Mouse (Mus musculus): Measurements from ENCODE around the gene Pum1. TPM values are rescaled to one million over a fixed set of nuclear protein-coding genes. Genes with fewer than 3 reads are reported as not detected.

The Pum1 gene
- total and polyA plus RNA-seq, 3 experiments = 42.7 to 122 (median 43.5) TPM

- TF ChIP-seq TAL1 (conservative IDR thresholded peaks at IDR 0.05; ENCODE audit: low read depth, low read length) (no peak), GATA2 (IDR thresholded peaks at IDR 0.05; ENCODE audit: borderline replicate concordance, low read depth, low read length) (no peak), POLR2AphosphoS5 (IDR thresholded peaks at IDR 0.05; ENCODE audit: insufficient replicate concordance, low read depth, low read length) (no peak), GATA1 (IDR thresholded peaks at IDR 0.05; ENCODE audit: borderline replicate concordance, low read length) (no peak), CTCF (IDR thresholded peaks at IDR 0.05; ENCODE audit: low read depth, low read length) (no peak)
- no peaks in the 10 kb centered on the region for H3K36me3 ChIP-seq (replicated peaks)
- ATAC-seq (ENCODE audit: extremely low read depth, insufficient number of reproducible peaks, low FRiP score, poor library complexity, severe bottlenecking) (no peak), DNase-seq (ENCODE audit: low spot score) (no peak)
- H3K4me1 ChIP-seq (ENCODE audit: insufficient read depth, low read depth, low read length) = no peaks in the 10 kb centered on the region
- H3K9me3 ChIP-seq (replicated peaks) = no peaks in the 10 kb centered on the region
- H3K27me3 ChIP-seq (ENCODE audit: insufficient read depth, low read length) = peaks cover 5% of the 10 kb centered on the region; the same call in 1 of the 2 replicates
- no peak overlapping the region for H3K4me3 ChIP-seq (ENCODE audit: low read depth, low read length)
These were observed 148.3 kb downstream of the Pum1 start for GRCm38 (mm10) chr4:130811385-130811784.

- DNase-seq (ENCODE audit: low spot score) (no peak), ATAC-seq (ENCODE audit: extremely low read depth, insufficient number of reproducible peaks, low FRiP score, poor library complexity, severe bottlenecking) (no peak)
- H3K9me3 ChIP-seq (replicated peaks) = no peaks in the 10 kb centered on the region
- H3K36me3 ChIP-seq (replicated peaks) = no peaks in the 10 kb centered on the region
- H3K4me3 ChIP-seq (ENCODE audit: low read depth, low read length) = no peak overlapping the region
- H3K27me3 ChIP-seq (ENCODE audit: insufficient read depth, low read length) = peaks cover 14% of the 10 kb centered on the region
- TF ChIP-seq POLR2AphosphoS5 (IDR thresholded peaks at IDR 0.05; ENCODE audit: insufficient replicate concordance, low read depth, low read length) (no peak), GATA1 (IDR thresholded peaks at IDR 0.05; ENCODE audit: borderline replicate concordance, low read length) (no peak), CTCF (IDR thresholded peaks at IDR 0.05; ENCODE audit: low read depth, low read length) (no peak), GATA2 (IDR thresholded peaks at IDR 0.05; ENCODE audit: borderline replicate concordance, low read depth, low read length) (no peak), TAL1 (conservative IDR thresholded peaks at IDR 0.05; ENCODE audit: low read depth, low read length) (no peak)
- H3K4me1 ChIP-seq (ENCODE audit: insufficient read depth, low read depth, low read length) = no peaks in the 10 kb centered on the region
These were observed 150.8 kb downstream of the Pum1 start for GRCm38 (mm10) chr4:130813958-130814357.

- TF ChIP-seq GATA1 (IDR thresholded peaks at IDR 0.05; ENCODE audit: borderline replicate concordance, low read length) = no peak
- TF ChIP-seq TAL1 (conservative IDR thresholded peaks at IDR 0.05; ENCODE audit: low read depth, low read length) = no peak
- no peak for TF ChIP-seq GATA2 (IDR thresholded peaks at IDR 0.05; ENCODE audit: borderline replicate concordance, low read depth, low read length)
- no peak for TF ChIP-seq POLR2AphosphoS5 (IDR thresholded peaks at IDR 0.05; ENCODE audit: insufficient replicate concordance, low read depth, low read length)
- TF ChIP-seq CTCF (IDR thresholded peaks at IDR 0.05; ENCODE audit: low read depth, low read length) = no peak
- Histone ChIP-seq H3K27me3 (ENCODE audit: insufficient read depth, low read length) (peaks cover 16% of the 10 kb centered on the region), H3K9me3 (replicated peaks) (no peaks in the 10 kb centered on the region), H3K4me3 (ENCODE audit: low read depth, low read length) (no peak overlapping the region), H3K36me3 (replicated peaks) (no peaks in the 10 kb centered on the region), H3K4me1 (ENCODE audit: insufficient read depth, low read depth, low read length) (no peaks in the 10 kb centered on the region)
- ATAC-seq (ENCODE audit: extremely low read depth, insufficient number of reproducible peaks, low FRiP score, poor library complexity, severe bottlenecking) (no peak), DNase-seq (ENCODE audit: low spot score) (no peak)
These were observed 151.7 kb downstream of the Pum1 start for GRCm38 (mm10) chr4:130814742-130815330.

GRCm38 (mm10) chr4:130815860-130816259 lies 152.7 kb downstream of the Pum1 start:
- DNase-seq (ENCODE audit: low spot score) (no peak), ATAC-seq (ENCODE audit: extremely low read depth, insufficient number of reproducible peaks, low FRiP score, poor library complexity, severe bottlenecking) (no peak)
- H3K4me1 ChIP-seq (ENCODE audit: insufficient read depth, low read depth, low read length) = no peaks in the 10 kb centered on the region
- no peaks in the 10 kb centered on the region for H3K36me3 ChIP-seq (replicated peaks)
- H3K4me3 ChIP-seq (ENCODE audit: low read depth, low read length) = no peak overlapping the region
- H3K9me3 ChIP-seq (replicated peaks) = no peaks in the 10 kb centered on the region
- peaks cover 15% of the 10 kb centered on the region for H3K27me3 ChIP-seq (ENCODE audit: insufficient read depth, low read length)
- TF ChIP-seq GATA1 (IDR thresholded peaks at IDR 0.05; ENCODE audit: borderline replicate concordance, low read length) (no peak), GATA2 (IDR thresholded peaks at IDR 0.05; ENCODE audit: borderline replicate concordance, low read depth, low read length) (no peak)

GRCm38 (mm10) chr4:130819806-130820205 lies 156.7 kb downstream of the Pum1 start:
- no peak overlapping the region for H3K4me3 ChIP-seq (ENCODE audit: low read depth, low read length)
- H3K9me3 ChIP-seq (replicated peaks) = no peaks in the 10 kb centered on the region
- DNase-seq (ENCODE audit: low spot score) (no peak), ATAC-seq (ENCODE audit: extremely low read depth, insufficient number of reproducible peaks, low FRiP score, poor library complexity, severe bottlenecking) (no peak)
- TF ChIP-seq GATA2 (IDR thresholded peaks at IDR 0.05; ENCODE audit: borderline replicate concordance, low read depth, low read length) (no peak), CTCF (IDR thresholded peaks at IDR 0.05; ENCODE audit: low read depth, low read length) (no peak), POLR2AphosphoS5 (IDR thresholded peaks at IDR 0.05; ENCODE audit: insufficient replicate concordance, low read depth, low read length) (no peak), TAL1 (conservative IDR thresholded peaks at IDR 0.05; ENCODE audit: low read depth, low read length) (no peak), GATA1 (IDR thresholded peaks at IDR 0.05; ENCODE audit: borderline replicate concordance, low read length) (no peak)
- H3K4me1 ChIP-seq (ENCODE audit: insufficient read depth, low read depth, low read length) = no peaks in the 10 kb centered on the region
- H3K27me3 ChIP-seq (ENCODE audit: insufficient read depth, low read length) = peaks cover 23% of the 10 kb centered on the region
- H3K36me3 ChIP-seq (replicated peaks) = no peaks in the 10 kb centered on the region

GRCm38 (mm10) chr4:130820594-130821255 lies 157.6 kb downstream of the Pum1 start:
- no peak overlapping the region for H3K4me3 ChIP-seq (ENCODE audit: low read depth, low read length)
- no peaks in the 10 kb centered on the region for H3K9me3 ChIP-seq (replicated peaks)
- H3K36me3 ChIP-seq (replicated peaks) = no peaks in the 10 kb centered on the region
- DNase-seq (ENCODE audit: low spot score) = no peak
- no peaks in the 10 kb centered on the region for H3K4me1 ChIP-seq (ENCODE audit: insufficient read depth, low read depth, low read length)
- TF ChIP-seq CTCF (IDR thresholded peaks at IDR 0.05; ENCODE audit: low read depth, low read length) (no peak), POLR2AphosphoS5 (IDR thresholded peaks at IDR 0.05; ENCODE audit: insufficient replicate concordance, low read depth, low read length) (no peak), TAL1 (conservative IDR thresholded peaks at IDR 0.05; ENCODE audit: low read depth, low read length) (no peak), GATA1 (IDR thresholded peaks at IDR 0.05; ENCODE audit: borderline replicate concordance, low read length) (no peak), GATA2 (IDR thresholded peaks at IDR 0.05; ENCODE audit: borderline replicate concordance, low read depth, low read length) (no peak)
- no peak for ATAC-seq (ENCODE audit: extremely low read depth, insufficient number of reproducible peaks, low FRiP score, poor library complexity, severe bottlenecking)
- H3K27me3 ChIP-seq (ENCODE audit: insufficient read depth, low read length) = peaks cover 24% of the 10 kb centered on the region

Measured in G1E (cell line).